Mouse (Mus musculus): Measurements from ENCODE around the gene Chd1l.

Chd1l gene

GRCm38 (mm10) chr3:97524835-97525234 is 85.2 kb downstream of the Chd1l start:
- in situ Hi-C loops (cut with MboI, MseI), result no loop called here

- in situ Hi-C loops (cut with MboI, MseI), result no loop called here
Observed at GRCm38 (mm10) chr3:97521946-97522731, 87.9 kb downstream of the Chd1l start.

GRCm38 (mm10) chr3:97519883-97520282 is 90.1 kb downstream of the Chd1l start:
- in situ Hi-C loops (cut with MboI, MseI), result no loop called here

GRCm38 (mm10) chr3:97512296-97512695 is 97.7 kb downstream of the Chd1l start:
- in situ Hi-C loops (cut with MboI, MseI), result no loop called here

Measured in T-helper 2 cell (primary cell).